Mouse (Mus musculus) R1 (cell line): ENCODE measurements around the gene Keap1.
A peak's percentile ranks its signal among the peaks of the same experiment; 100 is the strongest.
"Not testable (repeated sequence)": the region's sequence is repeated elsewhere in the genome, so short reads cannot be mapped to it uniquely, and the experiment has no call there.

Experiments used
- DNase-seq: peaks from one replicate; pipeline ENCODE4 v3.0.0-alpha.2; 2018; ENCODE audit warnings: low read depth, low spot score

Keap1 gene

GRCm38 (mm10) chr9:21233366-21233765, 5.8 kb downstream of the Keap1 start:
- peak; percentile 27 for DNase-seq

GRCm38 (mm10) chr9:21232867-21233266, 6.3 kb downstream of the Keap1 start:
- DNase-seq: no peak

GRCm38 (mm10) chr9:21231551-21231950, 7.6 kb downstream of the Keap1 start:
- no peak for DNase-seq

GRCm38 (mm10) chr9:21227342-21227741, 11.8 kb downstream of the Keap1 start:
- DNase-seq: peak; percentile 84

- no peak for DNase-seq
Measured at GRCm38 (mm10) chr9:21225415-21225758, 13.8 kb downstream of the Keap1 start.

- peak; percentile 54 for DNase-seq
Measured at GRCm38 (mm10) chr9:21224576-21225414, 14.4 kb downstream of the Keap1 start.

GRCm38 (mm10) chr9:21223906-21224305, 15.3 kb downstream of the Keap1 start:
- peak; percentile 91 for DNase-seq

GRCm38 (mm10) chr9:21223490-21223889, 15.7 kb downstream of the Keap1 start:
- not testable (repeated sequence) for DNase-seq

- peak; percentile 94 for DNase-seq
Measured at GRCm38 (mm10) chr9:21221383-21221929, 17.7 kb downstream of the Keap1 start.

- DNase-seq: peak; percentile 98
Measured at GRCm38 (mm10) chr9:21220490-21221382, 18.4 kb downstream of the Keap1 start.

GRCm38 (mm10) chr9:21219820-21220219, 19.3 kb downstream of the Keap1 start:
- DNase-seq: peak; percentile 91

GRCm38 (mm10) chr9:21216050-21216841, 22.9 kb downstream of the Keap1 start:
- peak; percentile 46 for DNase-seq

- DNase-seq: peak; percentile 76
Measured at GRCm38 (mm10) chr9:21213617-21214190, 25.5 kb downstream of the Keap1 start.

GRCm38 (mm10) chr9:21211624-21212023, 27.5 kb downstream of the Keap1 start:
- DNase-seq: no peak

GRCm38 (mm10) chr9:21210821-21211220, 28.3 kb downstream of the Keap1 start:
- DNase-seq: no peak

GRCm38 (mm10) chr9:21208626-21209025, 30.5 kb downstream of the Keap1 start:
- DNase-seq: no peak

GRCm38 (mm10) chr9:21206848-21207247, 32.3 kb downstream of the Keap1 start:
- DNase-seq: no peak

GRCm38 (mm10) chr9:21204528-21205272, 34.5 kb downstream of the Keap1 start:
- DNase-seq: peak; percentile 80

GRCm38 (mm10) chr9:21204156-21204527, 35.0 kb downstream of the Keap1 start:
- peak; percentile 88 for DNase-seq

GRCm38 (mm10) chr9:21198960-21199359, 40.2 kb downstream of the Keap1 start:
- DNase-seq: no peak
